Mouse (Mus musculus): ENCODE data around the gene St3gal4. TPM values are rescaled to one million over a fixed set of nuclear protein-coding genes. Genes with fewer than 3 reads are reported as not detected.

The St3gal4 gene
- polyA plus RNA-seq, 1 experiment, result 5.6 TPM

GRCm38 (mm10) chr9:35043619-35044018, 75.4 kb downstream of the St3gal4 start:
- TF ChIP-seq CTCF (IDR thresholded peaks at IDR 0.05; ENCODE audit: borderline replicate concordance, extremely low read depth, insufficient read depth, insufficient read length), result no peak
- TF ChIP-seq POLR2A (IDR thresholded peaks at IDR 0.05; ENCODE audit: borderline replicate concordance, extremely low read depth, insufficient read depth, insufficient read length, poor library complexity, severe bottlenecking), result no peak
- peak; percentile 56 for DNase-seq (ENCODE audit: low read depth)

- TF ChIP-seq CTCF (IDR thresholded peaks at IDR 0.05; ENCODE audit: borderline replicate concordance, extremely low read depth, insufficient read depth, insufficient read length), result no peak
- no peak for TF ChIP-seq POLR2A (IDR thresholded peaks at IDR 0.05; ENCODE audit: borderline replicate concordance, extremely low read depth, insufficient read depth, insufficient read length, poor library complexity, severe bottlenecking)
- peak; percentile 12 for DNase-seq (ENCODE audit: low read depth)
These were observed 77.6 kb downstream of the St3gal4 start for GRCm38 (mm10) chr9:35041493-35041892.

- TF ChIP-seq CTCF (IDR thresholded peaks at IDR 0.05; ENCODE audit: borderline replicate concordance, extremely low read depth, insufficient read depth, insufficient read length), result no peak
- TF ChIP-seq POLR2A (IDR thresholded peaks at IDR 0.05; ENCODE audit: borderline replicate concordance, extremely low read depth, insufficient read depth, insufficient read length, poor library complexity, severe bottlenecking), result no peak
- no peak for DNase-seq (ENCODE audit: low read depth)
These were observed 79.2 kb downstream of the St3gal4 start for GRCm38 (mm10) chr9:35039846-35040245.

DNA sequence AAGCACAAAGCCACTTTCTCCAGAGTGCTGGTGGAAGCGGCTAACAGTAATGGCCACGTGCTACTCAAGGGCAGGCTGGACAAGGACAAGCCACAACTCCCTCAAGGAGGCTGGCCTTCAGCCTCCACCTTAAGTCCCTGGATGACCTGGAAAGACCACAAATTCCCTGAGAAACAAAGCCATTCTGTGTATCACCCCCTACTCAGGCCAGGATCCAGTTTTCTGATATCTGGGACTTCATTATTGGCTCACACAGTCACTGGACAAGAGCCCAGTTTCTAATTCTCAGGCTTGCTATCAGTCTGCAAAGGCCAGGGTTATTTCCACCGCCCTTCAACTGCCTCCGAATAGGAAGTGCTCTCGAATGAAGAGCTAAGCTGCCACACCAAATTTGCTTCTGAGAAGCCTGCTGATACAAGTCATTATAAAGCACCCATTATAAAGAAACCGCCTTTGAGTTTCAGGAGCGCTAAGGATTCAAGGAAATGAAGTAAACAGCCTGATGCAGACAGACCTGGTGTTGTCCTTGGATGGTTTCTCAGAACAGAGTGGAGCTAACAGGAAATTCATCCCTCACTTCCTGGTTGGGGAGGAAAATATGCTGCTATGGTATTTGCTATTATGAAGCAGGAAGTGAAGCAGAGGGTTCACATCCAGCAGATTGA, 80.0 kb downstream of the St3gal4 start:
- TF ChIP-seq POLR2A (IDR thresholded peaks at IDR 0.05; ENCODE audit: borderline replicate concordance, extremely low read depth, insufficient read depth, insufficient read length, poor library complexity, severe bottlenecking) (no peak), CTCF (IDR thresholded peaks at IDR 0.05; ENCODE audit: borderline replicate concordance, extremely low read depth, insufficient read depth, insufficient read length) (no peak)
- peak; percentile 72 for DNase-seq (ENCODE audit: low read depth)

DNA sequence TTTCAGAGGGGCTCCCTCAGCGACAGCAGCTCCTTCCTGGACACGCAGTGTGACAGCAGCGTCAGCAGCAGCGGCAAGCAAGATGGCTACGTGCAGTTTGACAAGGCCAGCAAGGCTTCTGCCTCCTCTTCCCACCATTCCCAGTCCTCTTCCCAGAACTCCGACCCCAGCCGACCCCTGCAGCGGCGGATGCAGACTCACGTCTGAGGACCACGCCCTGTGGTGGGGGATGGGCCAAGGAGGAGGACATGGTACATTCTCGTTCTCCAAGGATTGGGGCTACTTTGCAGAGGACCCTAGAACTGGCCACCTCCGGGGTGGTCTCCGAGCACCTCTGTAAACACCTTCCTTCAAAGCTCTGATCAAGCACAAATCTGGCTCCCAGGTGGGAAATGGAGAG, 84.0 kb downstream of the St3gal4 start:
- no peak for DNase-seq (ENCODE audit: low read depth)
- TF ChIP-seq POLR2A (IDR thresholded peaks at IDR 0.05; ENCODE audit: borderline replicate concordance, extremely low read depth, insufficient read depth, insufficient read length, poor library complexity, severe bottlenecking), result no peak
- no peak for TF ChIP-seq CTCF (IDR thresholded peaks at IDR 0.05; ENCODE audit: borderline replicate concordance, extremely low read depth, insufficient read depth, insufficient read length)

GRCm38 (mm10) chr9:35032457-35032856, 86.6 kb downstream of the St3gal4 start:
- DNase-seq (ENCODE audit: low read depth), result peak; percentile 24
- TF ChIP-seq CTCF (IDR thresholded peaks at IDR 0.05; ENCODE audit: borderline replicate concordance, extremely low read depth, insufficient read depth, insufficient read length), result no peak

- DNase-seq (ENCODE audit: low read depth), result peak; percentile 51
- TF ChIP-seq POLR2A (IDR thresholded peaks at IDR 0.05; ENCODE audit: borderline replicate concordance, extremely low read depth, insufficient read depth, insufficient read length, poor library complexity, severe bottlenecking) (no peak), CTCF (IDR thresholded peaks at IDR 0.05; ENCODE audit: borderline replicate concordance, extremely low read depth, insufficient read depth, insufficient read length) (peak; percentile 38; the same call in 1 of the 2 replicates)
These were observed 88.2 kb downstream of the St3gal4 start for GRCm38 (mm10) chr9:35030823-35031222.

DNA sequence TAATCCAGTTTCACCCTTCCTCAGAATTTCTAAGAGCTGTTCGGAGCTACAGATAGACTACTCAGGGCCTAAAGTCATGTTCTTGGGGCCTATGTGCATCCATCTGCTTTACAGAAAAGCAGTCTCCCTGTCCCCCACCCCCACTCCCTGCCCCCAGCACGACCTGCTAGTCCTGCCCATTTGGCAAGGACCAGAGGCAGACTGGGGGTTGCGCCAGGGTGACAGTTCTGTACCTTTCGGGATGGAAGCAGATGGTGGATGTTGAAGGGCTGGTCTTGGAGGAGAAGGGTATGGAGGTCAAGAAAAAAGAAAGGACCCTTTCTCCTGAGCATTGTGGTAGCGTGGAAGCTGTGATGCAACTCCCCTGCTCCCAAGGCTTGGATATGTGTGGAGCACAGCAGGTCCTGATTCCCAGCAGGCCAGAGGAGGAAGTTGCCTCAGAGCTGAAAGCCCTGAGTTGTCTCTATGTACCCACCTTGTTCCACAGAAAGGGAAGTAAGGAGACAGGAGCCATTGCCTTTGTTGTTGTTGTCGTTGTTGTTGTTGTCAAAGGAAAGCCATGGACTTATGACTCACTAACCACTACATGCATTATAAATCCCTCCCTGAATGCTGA, 91.6 kb downstream of the St3gal4 start:
- TF ChIP-seq CTCF (IDR thresholded peaks at IDR 0.05; ENCODE audit: borderline replicate concordance, extremely low read depth, insufficient read depth, insufficient read length) (no peak), POLR2A (IDR thresholded peaks at IDR 0.05; ENCODE audit: borderline replicate concordance, extremely low read depth, insufficient read depth, insufficient read length, poor library complexity, severe bottlenecking) (no peak)
- no peak for DNase-seq (ENCODE audit: low read depth)

DNA sequence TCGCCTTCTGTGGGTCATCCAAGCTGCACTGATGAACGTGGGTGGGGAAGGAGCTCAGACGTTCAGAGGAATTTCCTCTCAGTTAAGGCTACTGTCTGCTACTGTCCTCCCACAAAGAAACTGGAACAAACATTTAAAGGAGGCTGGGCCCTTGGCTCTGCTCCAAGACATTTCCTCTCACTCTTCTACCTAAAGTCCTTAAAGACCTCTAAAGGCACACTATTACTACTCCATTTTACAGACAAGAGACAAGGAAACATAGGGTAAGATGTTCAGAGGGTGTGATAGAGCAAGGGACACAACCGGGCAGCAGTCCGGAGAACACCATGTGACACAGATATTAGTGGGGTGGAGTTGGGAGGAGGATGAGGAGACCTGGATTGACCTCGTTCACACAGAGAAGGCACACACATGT, 92.2 kb downstream of the St3gal4 start:
- no peak for DNase-seq (ENCODE audit: low read depth)
- TF ChIP-seq CTCF (IDR thresholded peaks at IDR 0.05; ENCODE audit: borderline replicate concordance, extremely low read depth, insufficient read depth, insufficient read length), result no peak
- TF ChIP-seq POLR2A (IDR thresholded peaks at IDR 0.05; ENCODE audit: borderline replicate concordance, extremely low read depth, insufficient read depth, insufficient read length, poor library complexity, severe bottlenecking), result no peak

DNA sequence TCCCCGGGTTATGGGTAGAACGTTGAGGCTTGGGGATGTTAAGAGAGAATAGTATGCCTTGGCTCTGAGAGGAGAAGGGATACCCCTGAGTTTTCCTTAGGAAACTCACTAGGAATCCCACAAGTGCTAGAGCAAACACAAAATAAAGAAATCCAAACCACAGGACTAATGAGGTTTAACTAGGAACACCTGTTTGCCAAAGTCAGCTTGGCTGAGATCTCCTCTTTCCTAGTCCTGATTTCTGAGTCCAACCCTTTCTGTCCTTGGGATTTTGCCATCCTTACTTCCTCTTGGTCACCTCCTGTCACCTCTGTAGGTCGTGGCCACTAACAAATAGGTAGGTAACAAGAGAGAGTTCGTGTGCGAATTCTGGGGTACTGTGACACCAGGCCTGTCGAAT, 92.8 kb downstream of the St3gal4 start:
- TF ChIP-seq POLR2A (IDR thresholded peaks at IDR 0.05; ENCODE audit: borderline replicate concordance, extremely low read depth, insufficient read depth, insufficient read length, poor library complexity, severe bottlenecking), result no peak
- DNase-seq (ENCODE audit: low read depth), result no peak

- TF ChIP-seq CTCF (IDR thresholded peaks at IDR 0.05; ENCODE audit: borderline replicate concordance, extremely low read depth, insufficient read depth, insufficient read length), result no peak
- no peak for TF ChIP-seq POLR2A (IDR thresholded peaks at IDR 0.05; ENCODE audit: borderline replicate concordance, extremely low read depth, insufficient read depth, insufficient read length, poor library complexity, severe bottlenecking)
- peak; percentile 17 for DNase-seq (ENCODE audit: low read depth)
These were observed 94.2 kb downstream of the St3gal4 start for GRCm38 (mm10) chr9:35024591-35025496.
